Mouse (Mus musculus) thymus, adult 18-20 months (tissue): ENCODE data around the gene Kazn.
A peak's percentile ranks its signal among the peaks of the same experiment; 100 is the strongest.

Experiments
- DNase-seq, 2 experiments: peaks; one replicate each; pipeline ENCODE4 v3.0.0; 2022; ENCODE audit warnings: mixed read lengths in 2 of 2

Kazn gene

GRCm38 (mm10) chr4:142162102-142162501 lies 77.1 kb downstream of the Kazn start:
- no peak for DNase-seq

GRCm38 (mm10) chr4:142160041-142160440 lies 79.2 kb downstream of the Kazn start:
- no peak for DNase-seq

DNA sequence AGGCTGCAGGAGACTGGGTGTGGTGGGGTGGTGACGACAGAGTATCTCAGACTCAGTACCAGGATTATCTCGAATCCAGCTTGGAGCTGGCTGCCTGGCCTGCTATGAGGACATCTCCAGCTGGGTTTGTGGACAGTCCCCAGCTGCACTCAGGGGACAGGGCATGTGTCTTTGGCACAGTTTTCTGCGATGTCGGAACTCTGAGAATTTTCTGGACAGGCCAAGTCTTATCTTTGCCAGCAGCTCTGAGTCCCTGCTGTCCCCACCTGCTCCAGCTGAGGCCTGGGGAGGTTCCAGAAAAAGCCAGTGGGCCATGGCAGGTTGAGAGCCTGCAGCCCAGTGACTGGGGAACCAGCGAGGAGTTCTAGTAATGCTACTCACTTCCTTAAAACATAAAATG lies 82.7 kb downstream of the Kazn start:
- DNase-seq: no peak

- DNase-seq: no peak
Measured at GRCm38 (mm10) chr4:142154246-142154645, 85.0 kb downstream of the Kazn start.

- peak; percentile 41 to 42 for DNase-seq
Measured at GRCm38 (mm10) chr4:142153526-142153925, 85.7 kb downstream of the Kazn start.

GRCm38 (mm10) chr4:142152733-142153422 lies 86.3 kb downstream of the Kazn start:
- no peak for DNase-seq

DNA sequence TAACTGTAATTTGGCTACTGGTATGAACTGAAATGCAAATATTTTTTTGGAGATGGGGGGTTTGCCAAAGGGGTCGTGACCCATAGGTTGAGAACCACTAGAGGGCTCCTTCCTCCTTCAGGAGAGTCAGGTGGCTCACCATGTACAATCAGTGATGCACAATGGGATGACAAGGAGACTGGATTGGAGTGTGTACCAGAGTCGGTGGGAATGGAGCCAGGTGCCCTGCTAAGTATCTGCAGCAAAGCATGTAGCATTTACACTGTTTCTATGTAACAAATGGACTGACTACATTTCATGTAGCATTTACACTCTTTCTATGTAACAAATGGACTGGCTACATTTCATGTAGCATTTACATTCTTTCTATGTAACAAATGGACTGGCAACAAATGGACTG lies 89.1 kb downstream of the Kazn start:
- DNase-seq: no peak

- DNase-seq: no peak
Measured at GRCm38 (mm10) chr4:142149202-142149601, 90.0 kb downstream of the Kazn start.

DNA sequence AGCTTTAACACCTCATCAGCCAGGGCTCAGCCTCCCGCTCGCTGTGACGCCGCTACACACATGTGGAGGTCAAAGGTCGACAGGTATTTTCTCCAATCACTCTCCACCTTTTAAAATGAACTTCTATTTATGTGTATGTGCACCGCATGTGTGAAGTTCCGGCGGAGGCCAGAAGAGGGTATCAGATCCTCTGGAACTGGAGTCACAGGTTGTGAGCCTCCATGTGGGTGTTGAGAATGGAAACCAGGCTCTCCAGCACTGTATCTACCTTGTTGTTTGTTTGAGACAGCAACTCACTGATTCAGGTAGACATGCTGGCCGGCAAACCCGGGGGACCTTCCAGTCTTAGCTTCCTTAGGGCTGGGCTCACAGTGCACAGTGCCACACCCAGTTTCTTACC lies 91.5 kb downstream of the Kazn start:
- no peak for DNase-seq

DNA sequence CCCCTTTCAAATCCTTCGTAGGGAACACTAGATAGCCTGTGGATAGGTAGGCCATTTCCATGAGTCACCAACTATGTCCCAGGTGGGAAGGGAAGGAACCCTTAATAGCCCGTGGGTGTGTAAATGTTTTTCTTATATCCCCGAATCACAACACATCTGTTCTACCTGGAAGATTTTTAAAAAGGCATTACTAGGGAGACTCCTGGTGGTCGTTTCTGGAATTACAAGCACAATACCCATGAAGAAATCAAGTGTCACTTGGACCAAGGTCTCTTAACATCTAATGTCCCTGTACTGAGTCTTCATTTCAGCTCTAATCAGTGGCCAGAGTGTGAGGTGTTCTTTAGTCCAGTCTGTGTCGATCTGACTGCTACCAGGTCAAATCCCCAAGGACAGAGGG lies 95.1 kb downstream of the Kazn start:
- DNase-seq: no peak

GRCm38 (mm10) chr4:142143290-142143689 lies 95.9 kb downstream of the Kazn start:
- no peak for DNase-seq

- no peak for DNase-seq
Measured at GRCm38 (mm10) chr4:142139729-142140128, 99.5 kb downstream of the Kazn start.

DNA sequence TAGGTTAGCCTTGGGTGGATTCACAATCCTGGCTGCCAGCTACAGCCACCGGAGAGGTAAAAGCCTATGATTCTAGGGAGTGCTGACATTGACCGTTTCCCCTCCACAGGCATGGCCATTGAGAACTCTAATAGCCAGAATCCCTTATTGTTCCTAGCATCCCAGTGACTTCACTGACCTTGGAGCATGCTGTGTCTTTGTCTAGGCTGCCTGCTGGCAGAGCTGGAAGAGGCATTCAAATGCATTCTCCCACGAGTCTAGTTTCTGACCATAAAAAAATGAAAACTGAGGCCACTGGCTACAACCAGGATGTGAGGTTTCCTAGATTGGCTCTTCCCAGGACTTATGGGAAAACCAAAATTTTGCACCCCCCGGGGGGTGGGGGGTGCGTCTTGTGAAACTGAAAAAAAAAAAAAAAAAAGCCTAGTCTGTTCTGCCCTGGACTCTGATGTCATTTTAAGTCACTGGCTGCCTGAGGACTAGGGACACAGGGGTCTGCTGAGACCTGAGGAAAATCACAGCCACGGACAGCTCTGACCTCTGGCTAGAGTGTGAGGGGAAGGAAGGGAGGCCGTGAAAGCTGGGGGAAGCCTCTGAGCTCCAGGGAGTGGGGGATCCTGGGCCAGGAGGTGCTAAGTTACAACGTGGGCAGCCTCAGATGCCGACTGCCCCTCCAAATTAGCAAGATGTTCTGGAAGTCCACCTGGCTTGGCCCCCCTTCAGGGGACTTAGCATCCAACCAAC lies 100.7 kb downstream of the Kazn start:
- DNase-seq: no peak

- DNase-seq: no peak
Measured at GRCm38 (mm10) chr4:142136766-142137503, 102.3 kb downstream of the Kazn start.

- no peak for DNase-seq
Measured at GRCm38 (mm10) chr4:142135515-142135914, 103.7 kb downstream of the Kazn start.

- no peak for DNase-seq
Measured at GRCm38 (mm10) chr4:142130162-142130561, 109.0 kb downstream of the Kazn start.

DNA sequence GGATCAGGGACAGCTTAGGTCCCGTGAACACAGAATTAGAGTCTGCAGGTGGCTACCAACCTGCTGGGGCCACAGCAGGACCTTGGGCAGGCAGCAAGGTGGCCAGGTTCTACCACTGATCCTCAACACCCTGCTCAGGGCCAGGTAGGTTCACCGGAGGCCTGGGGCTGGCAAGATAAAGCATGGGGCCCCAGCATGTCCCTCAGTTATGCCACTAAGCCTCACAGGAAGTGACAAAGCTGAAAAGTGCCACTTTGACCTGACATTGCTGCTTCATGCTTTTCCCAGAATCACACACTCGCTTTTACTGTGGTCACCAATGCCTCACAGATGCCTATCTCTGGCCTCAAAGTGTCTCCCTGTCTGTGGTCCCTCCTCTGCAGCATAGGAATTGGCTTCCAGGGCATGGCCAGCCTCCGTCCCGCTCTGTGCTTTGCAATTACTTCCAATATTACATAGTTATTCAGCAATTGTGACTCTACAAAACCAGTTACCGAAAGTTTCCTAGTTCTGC lies 111.9 kb downstream of the Kazn start:
- DNase-seq: no peak

- no peak for DNase-seq
Measured at GRCm38 (mm10) chr4:142126641-142127274, 112.4 kb downstream of the Kazn start.

GRCm38 (mm10) chr4:142121164-142121563 lies 118.0 kb downstream of the Kazn start:
- DNase-seq: no peak

- no peak for DNase-seq
Measured at GRCm38 (mm10) chr4:142118522-142118921, 120.7 kb downstream of the Kazn start.

GRCm38 (mm10) chr4:142117993-142118392 lies 121.2 kb downstream of the Kazn start:
- no peak for DNase-seq

- no peak for DNase-seq
Measured at GRCm38 (mm10) chr4:142113306-142113705, 125.9 kb downstream of the Kazn start.

- no peak for DNase-seq
Measured at GRCm38 (mm10) chr4:142103081-142103671, 136.0 kb downstream of the Kazn start.
